Mouse (Mus musculus) heart, embryonic 14.5 days (tissue): ENCODE data around the gene Gas2. TPM values are rescaled to one million over a fixed set of nuclear protein-coding genes. Genes with fewer than 3 reads are reported as not detected.
A peak's percentile ranks its signal among the peaks of the same experiment; 100 is the strongest.

Source experiments
- ATAC-seq: fragments of 200-750 bp; cut with Nextera tagmentation; 2 replicates; pipeline ENCODE4 v1.8.0; 2017; ENCODE audit warnings: low read depth, moderate TSS enrichment; ENCODE audit not compliant: insufficient number of reproducible peaks, insufficient read depth, low FRiP score
- H3K27ac ChIP-seq, 2 experiments: fragments of 200-500 bp in 1 of 2; fragments of 300-500 bp in 1 of 2; sonication (generic) in 1 of 2; replicated peaks in 1 of 2; 2 replicates each; pipeline ENCODE4 v1.5.1; 2012 to 2014; ENCODE audit warnings: low read depth in 2 of 2, low read length in 2 of 2, control low read depth in 1 of 2, mild to moderate bottlenecking in 1 of 2, mixed read lengths in 1 of 2; ENCODE audit not compliant: control insufficient read depth in 1 of 2, insufficient read depth in 1 of 2
- H3K27me3 ChIP-seq: fragments of 300-500 bp; sonication (generic); 2 replicates; pipeline ENCODE4 v1.6.1; 2014; ENCODE audit warnings: mild to moderate bottlenecking, low read length, control low read depth; ENCODE audit not compliant: control insufficient read depth, insufficient read depth
- H3K36me3 ChIP-seq: fragments of 300-500 bp; sonication (generic); 2 replicates; pipeline ENCODE4 v1.6.1; 2014; ENCODE audit warnings: mild to moderate bottlenecking, control low read depth, low read length, mixed read lengths; ENCODE audit not compliant: control insufficient read depth, insufficient read depth
- H3K4me1 ChIP-seq, 2 experiments: fragments of 200-500 bp in 1 of 2; fragments of 300-500 bp in 1 of 2; sonication (generic) in 1 of 2; 2 replicates each; pipeline ENCODE4 v1.6.1; 2012 to 2014; ENCODE audit warnings: low read length in 2 of 2, control low read depth in 1 of 2, mixed read lengths in 1 of 2; ENCODE audit not compliant: control insufficient read depth in 2 of 2, insufficient read depth in 2 of 2
- H3K4me2 ChIP-seq: fragments of 300-500 bp; sonication (generic); 2 replicates; pipeline ENCODE4 v1.6.1; 2014; ENCODE audit warnings: mild to moderate bottlenecking, low read length
- H3K4me3 ChIP-seq, 2 experiments: fragments of 200-500 bp in 1 of 2; fragments of 300-500 bp in 1 of 2; sonication (generic) in 1 of 2; 2 replicates each; pipeline ENCODE4 v1.5.1; 2012 to 2014; ENCODE audit warnings: low read length in 2 of 2, mild to moderate bottlenecking in 2 of 2, control low read depth in 1 of 2, low read depth in 1 of 2, moderate library complexity in 1 of 2; ENCODE audit not compliant: control insufficient read depth in 1 of 2, insufficient read depth in 1 of 2
- H3K9ac ChIP-seq: fragments of 300-500 bp; sonication (generic); 2 replicates; pipeline ENCODE4 v1.6.1; 2014; ENCODE audit warnings: mild to moderate bottlenecking, low read length
- H3K9me3 ChIP-seq: fragments of 300-500 bp; sonication (generic); 2 replicates; pipeline ENCODE4 v1.6.1; 2016; ENCODE audit warnings: low read length, control low read depth; ENCODE audit not compliant: control insufficient read depth
- WGBS: fragments of 180-500 bp; shearing (Covaris S2); extraction: QIAGEN DNeasy Blood & Tissue Kit; methylation state at CpG from one replicate; pipeline ENCODE4 v1.1.7; 2014; 5-methylcytosine and 5-hydroxymethylcytosine counted together
- polyA plus RNA-seq: library from polyadenylated mRNA; unstranded; fragments of >200 nt; fragmentation: Nextera tagmentation; extraction: Ambion mirVana; gene quantifications from 2 replicates; pipeline ENCODE4 v1.2.1, GENCODE M21; 2014

Gene Gas2
- 7.8 and 9.8 TPM in 2 replicates for polyA plus RNA-seq

- peak within 1 kb of the TSS; percentile 63 to 96 for H3K4me3 ChIP-seq
- peak within 1 kb of the TSS; percentile 98 for H3K27ac ChIP-seq
- H3K4me1 ChIP-seq = peaks cover 5 to 12% of the 10 kb centered on the region in 2 experiments
- peak; percentile 80 for ATAC-seq
- H3K4me2 ChIP-seq = peak within 1 kb of the TSS; percentile 72
- H3K9me3 ChIP-seq = no peaks in the 10 kb centered on the region
- H3K9ac ChIP-seq = peak within 1 kb of the TSS; percentile 89
- H3K36me3 ChIP-seq = peaks cover 23% of the 10 kb centered on the region
- H3K27me3 ChIP-seq = no peaks in the 10 kb centered on the region
- 8% methylated on average over 94 of the region's 105 CpGs for WGBS
Observed at GRCm38 (mm10) chr7:51861250-51862096, at the start of gene Gas2. Gene Gas2, plus strand, starts transcription at chr7:51862015.

GRCm38 (mm10) chr7:51815473-51816282 is 46.1 kb upstream of the Gas2 start:
- H3K27ac ChIP-seq = no peak overlapping the region
- H3K9ac ChIP-seq = no peak overlapping the region
- no peak overlapping the region for H3K4me2 ChIP-seq
- no peak for ATAC-seq
- H3K27me3 ChIP-seq = no peaks in the 10 kb centered on the region
- 49% methylated on average over 4 of the region's 4 CpGs for WGBS
- no peaks in the 10 kb centered on the region for H3K36me3 ChIP-seq
- H3K9me3 ChIP-seq = no peaks in the 10 kb centered on the region
- no peak overlapping the region for H3K4me3 ChIP-seq
- no peaks in the 10 kb centered on the region for H3K4me1 ChIP-seq

- WGBS = 50% methylated on average over 3 of the region's 3 CpGs
- no peak for ATAC-seq
- Histone ChIP-seq H3K36me3 (no peaks in the 10 kb centered on the region), H3K4me1 (no peaks in the 10 kb centered on the region), H3K4me2 (no peak overlapping the region), H3K27ac (no peak overlapping the region), H3K9me3 (no peaks in the 10 kb centered on the region), H3K27me3 (no peaks in the 10 kb centered on the region), H3K9ac (no peak overlapping the region), H3K4me3 (no peak overlapping the region)
Observed at GRCm38 (mm10) chr7:51816283-51816839, 45.5 kb upstream of the Gas2 start.

- H3K27me3 ChIP-seq = no peaks in the 10 kb centered on the region
- ATAC-seq = no peak
- H3K9ac ChIP-seq = no peak overlapping the region
- 47% methylated on average over 3 of the region's 3 CpGs for WGBS
- no peak overlapping the region for H3K4me3 ChIP-seq
- no peaks in the 10 kb centered on the region for H3K4me1 ChIP-seq
- H3K4me2 ChIP-seq = no peak overlapping the region
- no peaks in the 10 kb centered on the region for H3K36me3 ChIP-seq
- H3K27ac ChIP-seq = no peak overlapping the region
- H3K9me3 ChIP-seq = no peaks in the 10 kb centered on the region
Observed at GRCm38 (mm10) chr7:51818251-51818974, 43.4 kb upstream of the Gas2 start.

- Histone ChIP-seq H3K36me3 (no peaks in the 10 kb centered on the region), H3K4me1 (no peaks in the 10 kb centered on the region), H3K27ac (no peak overlapping the region), H3K9ac (no peak overlapping the region), H3K27me3 (no peaks in the 10 kb centered on the region), H3K4me3 (no peak overlapping the region), H3K9me3 (no peaks in the 10 kb centered on the region), H3K4me2 (no peak overlapping the region)
- WGBS = 49% methylated on average over 1 of the region's 1 CpGs
- ATAC-seq = no peak
Observed at GRCm38 (mm10) chr7:51819891-51820290, 41.9 kb upstream of the Gas2 start.

- no peak overlapping the region for H3K27ac ChIP-seq
- no peaks in the 10 kb centered on the region for H3K4me1 ChIP-seq
- H3K9ac ChIP-seq = no peak overlapping the region
- H3K4me2 ChIP-seq = no peak overlapping the region
- H3K36me3 ChIP-seq = no peaks in the 10 kb centered on the region
- no peaks in the 10 kb centered on the region for H3K9me3 ChIP-seq
- ATAC-seq = no peak
- WGBS = 54% methylated on average over 2 of the region's 2 CpGs
- no peaks in the 10 kb centered on the region for H3K27me3 ChIP-seq
- no peak overlapping the region for H3K4me3 ChIP-seq
Observed at GRCm38 (mm10) chr7:51821467-51821866, 40.3 kb upstream of the Gas2 start.
